Mouse (Mus musculus) ES-E14 (cell line): ENCODE data around the gene Pabpn1. TPM values are rescaled to one million over a fixed set of nuclear protein-coding genes. Genes with fewer than 3 reads are reported as not detected.

Source experiments
- DNase-seq: peaks from one replicate; pipeline ENCODE4 v3.0.0-alpha.2; 2013; ENCODE audit warnings: low read depth, low spot score
- H3K27ac ChIP-seq: 2 replicates; pipeline ENCODE4 v1.5.1; 2012; ENCODE audit warnings: low read depth, mild to moderate bottlenecking, low read length, moderate library complexity, mixed read lengths; ENCODE audit not compliant: poor library complexity, insufficient read depth, severe bottlenecking
- H3K36me3 ChIP-seq: 2 replicates; pipeline ENCODE4 v1.6.1; 2012; ENCODE audit warnings: mild to moderate bottlenecking, low read length, moderate library complexity, mixed read lengths; ENCODE audit not compliant: control insufficient read depth, poor library complexity, insufficient read depth, severe bottlenecking
- H3K4me1 ChIP-seq, 2 experiments: fragments of 150-350 bp in 1 of 2; sonication (generic) in 1 of 2; 2 replicates each; pipeline ENCODE4 v1.6.1; 2012; ENCODE audit warnings: low read length in 2 of 2, mild to moderate bottlenecking in 1 of 2, mixed read lengths in 1 of 2; ENCODE audit not compliant: control insufficient read depth in 2 of 2, insufficient read depth in 2 of 2, poor library complexity in 1 of 2
- H3K4me3 ChIP-seq, 2 experiments: fragments of 150-350 bp in 1 of 2; sonication (generic) in 1 of 2; 2 replicates each; pipeline ENCODE4 v1.5.1; 2012; ENCODE audit warnings: low read length in 2 of 2, low read depth in 1 of 2, mild to moderate bottlenecking in 1 of 2, mixed read lengths in 1 of 2; ENCODE audit not compliant: insufficient read depth in 1 of 2, poor library complexity in 1 of 2, severe bottlenecking in 1 of 2
- H3K9ac ChIP-seq: 2 replicates; pipeline ENCODE4 v1.6.1; 2012; ENCODE audit warnings: low read depth, mild to moderate bottlenecking, low read length, mixed read lengths; ENCODE audit not compliant: poor library complexity, insufficient read depth, severe bottlenecking
- H3K9me3 ChIP-seq: fragments of 150-350 bp; sonication (generic); 2 replicates; pipeline ENCODE4 v1.6.1; 2012; ENCODE audit warnings: low read depth, mild to moderate bottlenecking, low read length; ENCODE audit not compliant: control insufficient read depth, insufficient read depth
- CHD2 ChIP-seq: IDR thresholded peaks from 2 replicates; pipeline ENCODE4 v1.6.1; 2014; ENCODE audit warnings: mild to moderate bottlenecking, low read depth, low read length, inconsistent platforms
- HCFC1 ChIP-seq: IDR thresholded peaks from 2 replicates; pipeline ENCODE4 v1.6.1; 2012; ENCODE audit warnings: low read length, inconsistent platforms, borderline replicate concordance; ENCODE audit not compliant: insufficient read depth
- MAFK ChIP-seq: IDR thresholded peaks from 2 replicates; pipeline ENCODE4 v1.6.1; 2014; ENCODE audit warnings: mild to moderate bottlenecking, low read depth, low read length, inconsistent platforms; ENCODE audit not compliant: insufficient read depth
- ZC3H11A ChIP-seq: IDR thresholded peaks from 2 replicates; pipeline ENCODE4 v1.6.1; 2012; ENCODE audit warnings: low read depth, mild to moderate bottlenecking, inconsistent platforms, low read length, borderline replicate concordance
- ZNF384 ChIP-seq: IDR thresholded peaks from 2 replicates; pipeline ENCODE4 v1.6.1; 2012; ENCODE audit warnings: low read depth, low read length, inconsistent platforms
- in situ Hi-C, 2 experiments: fragments of 600-800 bp; cut with MboI; formaldehyde crosslinking; loops; one replicate each; pipeline ENCODE4 v1.15.1; 2025; ENCODE audit warnings: low sequenced_read_pairs in 2 of 2, inconsistent platforms in 1 of 2; ENCODE audit not compliant: unreplicated experiment in 2 of 2
- total RNA-seq: library from RNA; depleted of rRNA; stranded (reverse); fragments of 300-350 nt; gene quantifications from 2 replicates; pipeline ENCODE4 v1.2.3, GENCODE M21; 2012

Pabpn1 gene
- total RNA-seq, 1 experiment, result 76.8 TPM

GRCm38 (mm10) chr14:54912109-54912850 lies 20.0 kb downstream of the Pabpn1 start:
- TF ChIP-seq HCFC1 (no peak), CHD2 (no peak), MAFK (no peak), ZNF384 (no peak), ZC3H11A (no peak)
- no peak overlapping the region for H3K27ac ChIP-seq
- peak overlapping the region; percentile 89 to 90 for H3K4me3 ChIP-seq
- H3K36me3 ChIP-seq, result peaks cover 21% of the 10 kb centered on the region
- in situ Hi-C loops, result no loop called here
- no peaks in the 10 kb centered on the region; the same call in 1 of the 2 replicates for H3K9me3 ChIP-seq
- H3K9ac ChIP-seq, result peak overlapping the region; percentile 72
- peaks cover 0 to 8% of the 10 kb centered on the region in 2 experiments; a peak in 2 of 4 replicates for H3K4me1 ChIP-seq
- no peak for DNase-seq

- peak within 1 kb of the TSS; percentile 89 to 90 for H3K4me3 ChIP-seq
- peaks cover 0 to 8% of the 10 kb centered on the region in 2 experiments; a peak in 2 of 4 replicates for H3K4me1 ChIP-seq
- H3K27ac ChIP-seq, result no peak within 1 kb of the TSS
- peak; percentile 43 for DNase-seq
- in situ Hi-C loops, result no loop called here
- peak within 1 kb of the TSS; percentile 72 for H3K9ac ChIP-seq
- TF ChIP-seq ZC3H11A (no peak), HCFC1 (no peak), CHD2 (no peak), ZNF384 (no peak), MAFK (no peak)
- peaks cover 18% of the 10 kb centered on the region for H3K36me3 ChIP-seq
- H3K9me3 ChIP-seq, result no peaks in the 10 kb centered on the region; the same call in 1 of the 2 replicates
These were observed 20.6 kb downstream of the Pabpn1 start, which contains the start of gene Slc22a17 for GRCm38 (mm10) chr14:54912886-54913285. TSS of gene Slc22a17 (minus strand) at chr14:54913132.

- Histone ChIP-seq H3K9ac (no peak overlapping the region), H3K36me3 (peaks cover 16% of the 10 kb centered on the region), H3K27ac (no peak overlapping the region), H3K4me1 (peaks cover 0 to 8% of the 10 kb centered on the region in 2 experiments; a peak in 2 of 4 replicates), H3K4me3 (peak overlapping the region; percentile 89 to 90; a peak in 3 of 4 replicates), H3K9me3 (no peaks in the 10 kb centered on the region; the same call in 1 of the 2 replicates)
- DNase-seq, result no peak
- in situ Hi-C loops, result no loop called here
- no peak for TF ChIP-seq ZNF384
- TF ChIP-seq ZC3H11A, result no peak
- TF ChIP-seq MAFK, result no peak
- no peak for TF ChIP-seq CHD2
- no peak for TF ChIP-seq HCFC1
These were observed 21.0 kb downstream of the Pabpn1 start for GRCm38 (mm10) chr14:54913343-54913742.

GRCm38 (mm10) chr14:54920076-54920685 lies 27.9 kb downstream of the Pabpn1 start:
- Histone ChIP-seq H3K4me3 (no peak overlapping the region), H3K4me1 (peaks cover 3 to 4% of the 10 kb centered on the region in 2 experiments; a peak in 2 of 4 replicates), H3K9ac (no peak overlapping the region), H3K9me3 (no peaks in the 10 kb centered on the region), H3K36me3 (peaks cover 42% of the 10 kb centered on the region), H3K27ac (no peak overlapping the region)
- no peak for DNase-seq
- in situ Hi-C loops, result no loop called here
- TF ChIP-seq ZNF384 (no peak), MAFK (no peak)
